Mouse (Mus musculus): ENCODE data around the gene Pkp4.

DNA sequence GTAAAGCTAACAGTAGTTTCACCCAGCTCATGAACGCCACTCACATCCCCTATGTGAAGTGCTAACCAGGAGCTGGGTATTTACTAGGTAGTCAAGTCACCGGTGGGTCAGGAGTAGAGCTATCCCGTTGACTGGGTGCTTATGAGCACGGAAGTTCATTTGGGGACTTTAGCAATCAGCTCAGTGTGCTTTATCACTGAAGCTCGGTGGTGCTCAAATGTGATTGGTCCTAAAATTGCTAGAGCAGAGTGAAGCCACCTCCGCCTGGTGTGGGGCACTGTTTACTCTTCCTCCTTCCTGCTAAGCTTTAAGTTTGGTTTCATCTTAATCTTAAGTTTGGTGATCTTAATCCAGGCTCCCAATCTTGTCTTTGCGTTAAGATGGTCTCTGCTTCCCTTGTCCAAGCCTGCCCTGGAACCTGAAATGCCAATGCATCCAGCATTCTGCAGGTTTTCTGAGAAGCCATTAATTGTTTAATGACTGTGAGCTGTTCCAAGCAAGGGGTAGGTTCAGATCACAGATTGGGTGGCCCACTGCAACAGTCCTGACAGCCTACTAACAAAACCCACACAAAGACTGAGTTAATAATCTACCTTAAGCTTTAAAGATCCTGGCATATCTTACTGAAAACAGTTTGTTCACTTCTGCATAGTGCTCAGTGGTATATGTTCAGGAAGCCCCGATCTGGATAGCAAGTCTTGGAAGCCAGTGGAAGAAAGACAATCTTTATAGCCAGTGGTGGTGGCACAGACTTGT is 67.0 kb downstream of the Pkp4 start:
- TF ChIP-seq GATA1 (IDR thresholded peaks at IDR 0.05; ENCODE audit: borderline replicate concordance, low read length) = no peak
- no peak for TF ChIP-seq FLI1 (IDR thresholded peaks at IDR 0.05; ENCODE audit: low read length)
